Mouse (Mus musculus) kidney, embryonic 14.5 days (tissue): Measurements from ENCODE around the gene Hadhb. TPM values are rescaled to one million over a fixed set of nuclear protein-coding genes. Genes with fewer than 3 reads are reported as not detected.

ENCODE experiments used
- ATAC-seq: fragments of 200-750 bp; cut with Nextera tagmentation; 2 replicates; pipeline ENCODE4 v1.8.0; 2017; ENCODE audit warnings: moderate number of reproducible peaks, mild to moderate bottlenecking, moderate TSS enrichment, moderate library complexity; ENCODE audit not compliant: low FRiP score, low TSS enrichment
- H3K27ac ChIP-seq: fragments of 300-500 bp; sonication (generic); 2 replicates; pipeline ENCODE4 v1.5.1; 2014; ENCODE audit warnings: low read depth, mild to moderate bottlenecking, low read length, moderate library complexity, mixed read lengths
- H3K27me3 ChIP-seq: fragments of 300-500 bp; sonication (generic); 2 replicates; pipeline ENCODE4 v1.6.1; 2014; ENCODE audit warnings: mild to moderate bottlenecking, low read length; ENCODE audit not compliant: control insufficient read depth, insufficient read depth
- H3K36me3 ChIP-seq: fragments of 300-500 bp; sonication (generic); 2 replicates; pipeline ENCODE4 v1.6.1; 2014; ENCODE audit warnings: low read length, mixed read lengths; ENCODE audit not compliant: control insufficient read depth, insufficient read depth
- H3K4me1 ChIP-seq: fragments of 300-500 bp; sonication (generic); 2 replicates; pipeline ENCODE4 v1.6.1; 2014; ENCODE audit warnings: low read length, mixed read lengths; ENCODE audit not compliant: control insufficient read depth, insufficient read depth
- H3K4me2 ChIP-seq: fragments of 300-500 bp; sonication (generic); replicated peaks from 2 replicates; pipeline ENCODE4 v1.6.1; 2014; ENCODE audit warnings: low read depth, mild to moderate bottlenecking, low read length
- H3K4me3 ChIP-seq: fragments of 300-500 bp; sonication (generic); 2 replicates; pipeline ENCODE4 v1.5.1; 2014; ENCODE audit warnings: mild to moderate bottlenecking, low read length
- H3K9ac ChIP-seq: fragments of 300-500 bp; sonication (generic); 2 replicates; pipeline ENCODE4 v1.6.1; 2014; ENCODE audit warnings: low read depth, mild to moderate bottlenecking, low read length, moderate library complexity
- H3K9me3 ChIP-seq: fragments of 300-500 bp; sonication (generic); 2 replicates; pipeline ENCODE4 v1.6.1; 2016; ENCODE audit warnings: low read length; ENCODE audit not compliant: control insufficient read depth
- WGBS: fragments of 180-500 bp; shearing (Covaris S2); extraction: QIAGEN DNeasy Blood & Tissue Kit; methylation state at CpG from one replicate; pipeline ENCODE4 v1.1.7; 2014; 5-methylcytosine and 5-hydroxymethylcytosine counted together
- polyA plus RNA-seq: library from polyadenylated mRNA; unstranded; fragments of >200 nt; fragmentation: Nextera tagmentation; extraction: Ambion mirVana; gene quantifications from 2 replicates; pipeline ENCODE4 v1.2.1, GENCODE M21; 2014

The Hadhb gene
- polyA plus RNA-seq, 1 experiment from 2014 or later: 149 TPM

GRCm38 (mm10) chr5:30122481-30122880 lies 32.6 kb upstream of the Hadhb start:
- H3K9me3 ChIP-seq: no peaks in the 10 kb centered on the region
- peaks cover 93% of the 10 kb centered on the region for H3K36me3 ChIP-seq
- no peaks in the 10 kb centered on the region for H3K27me3 ChIP-seq

GRCm38 (mm10) chr5:30125587-30125986 lies 29.5 kb upstream of the Hadhb start:
- 56% methylated on average over 5 of the region's 5 CpGs for WGBS
- Histone ChIP-seq H3K4me2 (no peak overlapping the region), H3K9ac (no peak overlapping the region), H3K4me1 (no peaks in the 10 kb centered on the region), H3K27ac (no peak overlapping the region), H3K9me3 (no peaks in the 10 kb centered on the region), H3K27me3 (no peaks in the 10 kb centered on the region), H3K36me3 (peaks cover 95% of the 10 kb centered on the region), H3K4me3 (no peak overlapping the region)
- ATAC-seq: no peak

More at GRCm38 (mm10) chr5:30122481-30122880, 32.6 kb upstream of the Hadhb start:
- Histone ChIP-seq H3K4me3 (no peak overlapping the region), H3K4me2 (no peak overlapping the region), H3K27ac (no peak overlapping the region), H3K9ac (no peak overlapping the region), H3K4me1 (no peaks in the 10 kb centered on the region)
- 94% methylated on average over 6 of the region's 6 CpGs for WGBS
- no peak for ATAC-seq

- H3K4me1 ChIP-seq: no peaks in the 10 kb centered on the region
- no peaks in the 10 kb centered on the region for H3K27me3 ChIP-seq
- H3K36me3 ChIP-seq: peaks cover 90% of the 10 kb centered on the region
- no peak overlapping the region for H3K4me3 ChIP-seq
- H3K9me3 ChIP-seq: no peaks in the 10 kb centered on the region
- no peak for ATAC-seq
- H3K4me2 ChIP-seq: no peak overlapping the region
- no peak overlapping the region for H3K27ac ChIP-seq
- 85% methylated on average over 7 of the region's 7 CpGs for WGBS
- H3K9ac ChIP-seq: no peak overlapping the region
These were observed 28.3 kb upstream of the Hadhb start for GRCm38 (mm10) chr5:30126756-30127155.

- Histone ChIP-seq H3K4me3 (no peak overlapping the region), H3K4me1 (no peaks in the 10 kb centered on the region), H3K9ac (no peak overlapping the region), H3K27me3 (no peaks in the 10 kb centered on the region), H3K9me3 (no peaks in the 10 kb centered on the region), H3K27ac (no peak overlapping the region), H3K4me2 (no peak overlapping the region), H3K36me3 (peaks cover 87% of the 10 kb centered on the region)
- no peak for ATAC-seq
- 94% methylated on average over 13 of the region's 13 CpGs for WGBS
These were observed 27.0 kb upstream of the Hadhb start for GRCm38 (mm10) chr5:30127921-30128597.

GRCm38 (mm10) chr5:30128680-30129079 lies 26.4 kb upstream of the Hadhb start:
- Histone ChIP-seq H3K4me3 (no peak overlapping the region), H3K27ac (no peak overlapping the region), H3K4me2 (no peak overlapping the region), H3K4me1 (no peaks in the 10 kb centered on the region), H3K9ac (no peak overlapping the region), H3K27me3 (no peaks in the 10 kb centered on the region), H3K36me3 (peaks cover 88% of the 10 kb centered on the region), H3K9me3 (no peaks in the 10 kb centered on the region)
- ATAC-seq: no peak
- WGBS: 96% methylated on average over 6 of the region's 6 CpGs

GRCm38 (mm10) chr5:30131246-30131645 lies 23.8 kb upstream of the Hadhb start:
- Histone ChIP-seq H3K27me3 (no peaks in the 10 kb centered on the region), H3K9me3 (no peaks in the 10 kb centered on the region), H3K4me3 (no peak overlapping the region), H3K4me1 (no peaks in the 10 kb centered on the region), H3K4me2 (no peak overlapping the region), H3K9ac (no peak overlapping the region), H3K36me3 (peaks cover 86% of the 10 kb centered on the region), H3K27ac (no peak overlapping the region)
- WGBS: 45% methylated on average over 4 of the region's 4 CpGs
- no peak for ATAC-seq

GRCm38 (mm10) chr5:30132173-30132572 lies 22.9 kb upstream of the Hadhb start:
- H3K27me3 ChIP-seq: no peaks in the 10 kb centered on the region
- no peak overlapping the region for H3K4me2 ChIP-seq
- no peak overlapping the region for H3K27ac ChIP-seq
- ATAC-seq: no peak
- H3K9ac ChIP-seq: no peak overlapping the region
- WGBS: 95% methylated on average over 2 of the region's 2 CpGs
- no peaks in the 10 kb centered on the region for H3K9me3 ChIP-seq
- no peak overlapping the region for H3K4me3 ChIP-seq
- H3K36me3 ChIP-seq: peaks cover 81% of the 10 kb centered on the region
- no peaks in the 10 kb centered on the region for H3K4me1 ChIP-seq

- Histone ChIP-seq H3K4me3 (no peak overlapping the region), H3K36me3 (peaks cover 81% of the 10 kb centered on the region), H3K4me2 (no peak overlapping the region), H3K27ac (no peak overlapping the region), H3K9me3 (no peaks in the 10 kb centered on the region), H3K9ac (no peak overlapping the region), H3K4me1 (no peaks in the 10 kb centered on the region), H3K27me3 (no peaks in the 10 kb centered on the region)
- no peak for ATAC-seq
- 93% methylated on average over 11 of the region's 11 CpGs for WGBS
These were observed 19.3 kb upstream of the Hadhb start for GRCm38 (mm10) chr5:30135711-30136231.

- no peaks in the 10 kb centered on the region for H3K9me3 ChIP-seq
- H3K36me3 ChIP-seq: peaks cover 83% of the 10 kb centered on the region
- H3K4me3 ChIP-seq: no peak overlapping the region
- H3K27ac ChIP-seq: no peak overlapping the region
- 94% methylated on average over 9 of the region's 9 CpGs for WGBS
- ATAC-seq: no peak
- no peak overlapping the region for H3K9ac ChIP-seq
- H3K4me2 ChIP-seq: no peak overlapping the region
- H3K27me3 ChIP-seq: no peaks in the 10 kb centered on the region
- H3K4me1 ChIP-seq: no peaks in the 10 kb centered on the region
These were observed 17.8 kb upstream of the Hadhb start for GRCm38 (mm10) chr5:30137271-30137670.
